Mouse (Mus musculus) kidney, adult 2 months (tissue): ENCODE results near the gene Ccser1.

Experiments
- CTCF ChIP-seq: fragments of 200-500 bp; conservative IDR thresholded peaks from 2 replicates; pipeline ENCODE4 v1.5.1; 2011; ENCODE audit warnings: low read depth, mild to moderate bottlenecking, control low read depth, low read length, moderate library complexity, mixed read lengths; ENCODE audit not compliant: insufficient read depth, insufficient read length
- POLR2A ChIP-seq: fragments of 200-500 bp; IDR thresholded peaks from one replicate; pipeline ENCODE4 v1.6.1; 2011; ENCODE audit warnings: low read depth, low read length, control low read depth

- TF ChIP-seq CTCF = no peak
- TF ChIP-seq POLR2A = no peak
Measured at GRCm38 (mm10) chr6:61246523-61246922, 66.4 kb downstream of the Ccser1 start.
